ENCODE assay signal across 9 mouse cellular contexts in the genomic region with DNA sequence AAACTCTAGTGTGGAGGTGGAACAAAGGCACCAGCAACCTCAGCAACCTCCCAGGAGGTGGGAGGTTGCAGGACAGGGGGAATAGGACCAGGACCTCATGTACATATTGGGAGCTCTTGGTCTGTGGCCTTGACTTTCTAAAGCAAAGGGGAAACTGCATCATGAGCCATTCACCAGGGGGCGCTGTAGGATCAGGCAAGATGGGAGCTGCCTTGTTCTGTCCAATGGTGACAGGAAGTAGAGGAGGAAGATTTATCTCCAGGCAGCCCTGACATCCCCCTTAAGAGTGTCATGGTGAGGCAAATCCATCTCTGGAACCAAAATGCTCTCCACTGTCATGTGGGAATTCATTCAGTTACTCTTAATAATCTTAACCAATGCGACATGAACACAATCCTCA. TPM values are rescaled to one million over a fixed set of nuclear protein-coding genes. Genes with fewer than 3 reads are reported as not detected.
DNase-seq lines count a peak whose midpoint lies in the region; ATAC-seq and TF ChIP-seq lines count a peak whose summit lies in the region.
"Had no signal": no experiment of that assay in that cellular context is flagged by ENCODE, and none has a peak within 500 bp of the region (broad histone marks: within the 10 kb centered on the region; RNA-seq: fewer than 3 reads in every experiment).

No protein-coding gene starts in this region.

- H3K27me3 ChIP-seq in Patski: no peaks in the 10 kb centered on the region
- H3K27me3 ChIP-seq in hindbrain, postnatal 0 days (ENCODE audit: insufficient read depth, low read length): no peaks in the 10 kb centered on the region
- H3K27me3 ChIP-seq: lung, embryonic 15.5 days had no signal

- TF ChIP-seq CTCF in Patski (IDR thresholded peaks at IDR 0.05): no peak
- TF ChIP-seq CTCF in hindbrain, postnatal 0 days (IDR thresholded peaks at IDR 0.05; ENCODE audit: low read depth): peak; percentile 93

- POLR2A ChIA-PET in Patski (lab: Charles Lee): no interaction called here

- H3K27ac ChIP-seq in hindbrain, postnatal 0 days: no peak overlapping the region
- H3K27ac ChIP-seq: lung, embryonic 15.5 days had no signal

- H3K36me3 ChIP-seq in hindbrain, postnatal 0 days (ENCODE audit: insufficient read depth, low read length): peaks cover 19% of the 10 kb centered on the region

- no peak overlapping the region for H3K9ac ChIP-seq in hindbrain, postnatal 0 days (replicated peaks; ENCODE audit: low read length)
- H3K9ac ChIP-seq: lung, embryonic 15.5 days had no signal

- ATAC-seq in Patski: peak; percentile 53
- ATAC-seq in frontal cortex, adult (ENCODE audit: low TSS enrichment): peak; percentile 58
- ATAC-seq in hindbrain, postnatal 0 days: peak; percentile 66

- in situ Hi-C loops in Patski (cut with MboI; ENCODE audit: low pct_unique_long_range_greater_than_20kb): loop anchor here (5.0 to 10.0 kb wide), 2 partner anchors 241 to 478 kb away; no protein-coding TSS in a partner anchor

- H3K4me2 ChIP-seq in hindbrain, postnatal 0 days (ENCODE audit: low read depth, low read length): no peak overlapping the region
- H3K4me2 ChIP-seq: lung, embryonic 15.5 days had no signal

- WGBS in hindbrain, postnatal 0 days: 30% methylated on average over 2 of the region's 2 CpGs

- DNase-seq in Patski (ENCODE audit: low read depth, low spot score): peak; percentile 31
- DNase-seq in cerebellum, adult 18-20 months: peak; percentile 74 to 83
- DNase-seq in hindbrain, postnatal 0 days (ENCODE audit: low spot score): peak; percentile 87
- peak; percentile 84 to 95 for DNase-seq in left cerebral cortex, adult 18-20 months (ENCODE audit: low spot score in 2 of 2)
- DNase-seq in mesoderm, embryonic 11.5 days (ENCODE audit: low read depth, low spot score): peak; percentile 81
- DNase-seq in right cerebral cortex, postnatal 14 days: peak; percentile 89
- DNase-seq in yolk sac, embryonic 10.5 days (ENCODE audit: low spot score): peak; percentile 60

- no peak overlapping the region for H3K4me3 ChIP-seq in hindbrain, postnatal 0 days (ENCODE audit: low read length)
- H3K4me3 ChIP-seq: lung, embryonic 15.5 days had no signal

- no peaks in the 10 kb centered on the region for H3K9me3 ChIP-seq in hindbrain, postnatal 0 days (ENCODE audit: low read length)
- H3K9me3 ChIP-seq: lung, embryonic 15.5 days had no signal

- CTCF ChIA-PET in Patski (lab: Charles Lee): interaction anchor here (0.7 to 3.0 kb wide), 10 partner anchors 9 to 477 kb away, joined by 3 to 24 read pairs (median 4); a partner anchor contains a TSS

- no peaks in the 10 kb centered on the region for H3K4me1 ChIP-seq in hindbrain, postnatal 0 days (ENCODE audit: insufficient read depth, low read length)
- H3K4me1 ChIP-seq: lung, embryonic 15.5 days had no signal

RNA-seq across cellular contexts. Expression of a gene that starts 43.6 kb away (rescaled TPM):
- 7.9 TPM for polyA plus RNA-seq in Patski (2021)
- 6.4 and 10.4 TPM in 2 replicates for total RNA-seq in hindbrain, postnatal 0 days (2014; rRNA removed)
- polyA plus RNA-seq in hindbrain, postnatal 0 days (2015; fragmentation: Nextera tagmentation; extraction: Ambion mirVana): 2.7 and 2.9 TPM in 2 replicates
- under 1 TPM; 0.35 to 0.73 TPM for total RNA-seq in left cerebral cortex, adult 18-20 months (2021)

Comparison
In these comparisons a context has a peak if more than half of its experiments do, and no peak if none do; other contexts are left out.
1. DNase-seq: peak in every context shown above with its lines; median percentile 90 in left cerebral cortex, adult 18-20 months; 89 in right cerebral cortex, postnatal 14 days; 87 in hindbrain, postnatal 0 days; 81 in mesoderm, embryonic 11.5 days; 78 in cerebellum, adult 18-20 months; 60 in yolk sac, embryonic 10.5 days; 31 in Patski.